Mouse (Mus musculus): Measurements from ENCODE around the gene Rsph14.

DNA sequence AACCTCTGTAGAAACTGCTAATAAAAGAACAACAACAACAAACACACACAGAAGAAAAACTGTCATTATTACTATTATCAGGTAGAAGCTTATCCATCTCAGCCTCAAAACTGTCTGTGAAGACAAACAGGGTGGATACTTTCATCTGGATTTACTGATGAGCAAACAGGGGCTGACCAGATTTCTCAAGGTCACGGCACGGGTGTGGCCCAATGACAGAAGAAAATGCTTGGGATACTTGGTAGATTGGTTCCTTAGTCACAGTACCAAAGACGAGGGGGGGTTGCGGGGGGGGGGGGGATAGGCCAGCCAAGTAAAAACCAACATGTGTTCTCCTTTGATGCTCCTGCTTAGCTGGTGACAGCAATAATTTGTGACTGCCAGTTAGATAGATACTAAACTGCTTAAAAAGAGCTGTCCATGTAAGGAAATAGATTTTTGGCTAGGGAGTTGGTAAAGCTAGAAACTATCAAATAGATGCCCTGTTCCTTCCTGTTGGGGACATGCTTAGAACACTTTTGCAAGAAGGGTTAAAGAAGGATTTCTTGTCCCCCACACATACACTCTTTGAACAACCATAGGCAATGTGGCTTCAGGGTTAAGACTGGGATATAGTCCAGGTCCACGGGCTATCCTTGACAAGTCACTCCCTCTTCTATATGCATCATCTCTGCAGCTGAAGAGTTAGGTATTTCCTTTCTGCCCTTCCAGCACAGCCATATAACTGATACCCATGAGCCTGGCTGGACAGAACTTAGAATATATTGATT, 856 bp downstream of the Rsph14 start:
- TF ChIP-seq CTCF (IDR thresholded peaks at IDR 0.05) (no peak), EP300 (IDR thresholded peaks at IDR 0.05) (no peak)

All from lung, postnatal 0 days (tissue).